Mouse (Mus musculus) liver, adult (tissue): ENCODE measurements around the gene Cldn1.

Experiments
- GATA4 ChIP-seq: IDR thresholded peaks from 2 replicates; pipeline ENCODE4 v1.6.1; 2014; ENCODE audit warnings: mild to moderate bottlenecking, low read length; ENCODE audit not compliant: insufficient replicate concordance

The Cldn1 gene

GRCm38 (mm10) chr16:26371325-26372053 lies at the start of gene Cldn1:
Gene Cldn1, minus strand, starts transcription at chr16:26371841.
- no peak for TF ChIP-seq GATA4

- no peak for TF ChIP-seq GATA4
Measured at GRCm38 (mm10) chr16:26418616-26419015, 47.0 kb upstream of the Cldn1 start.

- TF ChIP-seq GATA4, result no peak
Measured at GRCm38 (mm10) chr16:26404070-26404469, 32.4 kb upstream of the Cldn1 start.

GRCm38 (mm10) chr16:26400971-26401370 lies 29.3 kb upstream of the Cldn1 start:
- TF ChIP-seq GATA4, result no peak

- TF ChIP-seq GATA4, result no peak
Measured at GRCm38 (mm10) chr16:26400549-26400948, 28.9 kb upstream of the Cldn1 start.

GRCm38 (mm10) chr16:26390936-26391335 lies 19.3 kb upstream of the Cldn1 start:
- TF ChIP-seq GATA4, result no peak

- peak; percentile 70; the same call in 1 of the 2 replicates for TF ChIP-seq GATA4
Measured at GRCm38 (mm10) chr16:26386159-26386558, 14.5 kb upstream of the Cldn1 start.

GRCm38 (mm10) chr16:26384112-26384649 lies 12.5 kb upstream of the Cldn1 start:
- no peak for TF ChIP-seq GATA4

GRCm38 (mm10) chr16:26377170-26377569 lies 5.5 kb upstream of the Cldn1 start:
- TF ChIP-seq GATA4, result no peak

- TF ChIP-seq GATA4, result no peak
Measured at GRCm38 (mm10) chr16:26370127-26370526, 1.5 kb downstream of the Cldn1 start.

- TF ChIP-seq GATA4, result no peak
Measured at GRCm38 (mm10) chr16:26369044-26369730, 2.5 kb downstream of the Cldn1 start.

GRCm38 (mm10) chr16:26368121-26368520 lies 3.5 kb downstream of the Cldn1 start:
- no peak for TF ChIP-seq GATA4

- no peak for TF ChIP-seq GATA4
Measured at GRCm38 (mm10) chr16:26360694-26361093, 10.9 kb downstream of the Cldn1 start.

GRCm38 (mm10) chr16:26359619-26360018 lies 12.0 kb downstream of the Cldn1 start:
- no peak for TF ChIP-seq GATA4

GRCm38 (mm10) chr16:26358898-26359297 lies 12.7 kb downstream of the Cldn1 start:
- no peak for TF ChIP-seq GATA4
